Mouse (Mus musculus): ENCODE data around the gene Sult2b1. TPM values are rescaled to one million over a fixed set of nuclear protein-coding genes. Genes with fewer than 3 reads are reported as not detected.

Sult2b1 gene
- 4.9 and 5.2 TPM in 2 replicates for polyA plus RNA-seq (2015; fragmentation: Nextera tagmentation; extraction: Ambion mirVana)

GRCm38 (mm10) chr7:45784524-45785372 lies at the start of gene Sult2b1:
Gene Sult2b1 (minus strand): TSS chr7:45784669.
- peak; percentile 68 for ATAC-seq (ENCODE audit: low read depth)
- H3K9me3 ChIP-seq: no peaks in the 10 kb centered on the region
- H3K4me3 ChIP-seq: peak within 1 kb of the TSS; percentile 83
- H3K4me2 ChIP-seq: peak within 1 kb of the TSS; percentile 92
- H3K27me3 ChIP-seq: peaks cover 6% of the 10 kb centered on the region
- H3K36me3 ChIP-seq: peaks cover 27% of the 10 kb centered on the region
- WGBS: 17% methylated on average over 20 of the region's 20 CpGs
- H3K4me1 ChIP-seq (replicated peaks): peaks cover 44% of the 10 kb centered on the region
- peak within 1 kb of the TSS; percentile 98 for H3K27ac ChIP-seq (replicated peaks)
- peak within 1 kb of the TSS; percentile 97 for H3K9ac ChIP-seq

GRCm38 (mm10) chr7:45833924-45834323 lies 49.5 kb upstream of the Sult2b1 start:
- Histone ChIP-seq H3K9me3 (no peaks in the 10 kb centered on the region), H3K4me1 (replicated peaks) (peaks cover 39% of the 10 kb centered on the region), H3K4me3 (peak overlapping the region; percentile 35), H3K4me2 (peak overlapping the region; percentile 50), H3K9ac (peak overlapping the region; percentile 57), H3K27me3 (peaks cover 72% of the 10 kb centered on the region), H3K36me3 (peaks cover 3% of the 10 kb centered on the region; the same call in 1 of the 2 replicates), H3K27ac (replicated peaks) (no peak overlapping the region)
- ATAC-seq (ENCODE audit: low read depth): no peak
- WGBS: 3% methylated on average over 31 of the region's 31 CpGs

- no peak for ATAC-seq (ENCODE audit: low read depth)
- Histone ChIP-seq H3K27ac (replicated peaks) (no peak overlapping the region), H3K36me3 (peaks cover 9% of the 10 kb centered on the region), H3K9ac (peak overlapping the region; percentile 57), H3K9me3 (no peaks in the 10 kb centered on the region), H3K4me1 (replicated peaks) (peaks cover 39% of the 10 kb centered on the region), H3K4me3 (peak overlapping the region; percentile 35), H3K4me2 (peak overlapping the region; percentile 50), H3K27me3 (peaks cover 68% of the 10 kb centered on the region)
- WGBS: under 1% methylated on average over 80 of the region's 86 CpGs
Measured at GRCm38 (mm10) chr7:45833148-45833790, 48.8 kb upstream of the Sult2b1 start.

GRCm38 (mm10) chr7:45832428-45832827 lies 48.0 kb upstream of the Sult2b1 start:
- 12% methylated on average over 30 of the region's 30 CpGs for WGBS

GRCm38 (mm10) chr7:45831128-45831525 lies 46.7 kb upstream of the Sult2b1 start:
- H3K36me3 ChIP-seq: peaks cover 30% of the 10 kb centered on the region
- peaks cover 39% of the 10 kb centered on the region for H3K4me1 ChIP-seq (replicated peaks)
- H3K27me3 ChIP-seq: peaks cover 49% of the 10 kb centered on the region
- 16% methylated on average over 5 of the region's 5 CpGs for WGBS
- peak overlapping the region; percentile 89 for H3K27ac ChIP-seq (replicated peaks)
- peak overlapping the region; percentile 86 for H3K4me3 ChIP-seq
- peak overlapping the region; percentile 88 for H3K4me2 ChIP-seq
- no peaks in the 10 kb centered on the region for H3K9me3 ChIP-seq
- peak; percentile 62 for ATAC-seq (ENCODE audit: low read depth)
- H3K9ac ChIP-seq: peak overlapping the region; percentile 75; the same call in 1 of the 2 replicates

More at GRCm38 (mm10) chr7:45832428-45832827, 48.0 kb upstream of the Sult2b1 start:
- Histone ChIP-seq H3K4me1 (replicated peaks) (peaks cover 39% of the 10 kb centered on the region), H3K4me2 (peak overlapping the region; percentile 50), H3K27me3 (peaks cover 62% of the 10 kb centered on the region), H3K4me3 (peak overlapping the region; percentile 35), H3K27ac (replicated peaks) (no peak overlapping the region), H3K9ac (peak overlapping the region; percentile 57; the same call in 1 of the 2 replicates), H3K9me3 (no peaks in the 10 kb centered on the region), H3K36me3 (peaks cover 17% of the 10 kb centered on the region)
- no peak for ATAC-seq (ENCODE audit: low read depth)

- Histone ChIP-seq H3K4me1 (replicated peaks) (peaks cover 39% of the 10 kb centered on the region), H3K9me3 (no peaks in the 10 kb centered on the region), H3K27ac (replicated peaks) (peak within 1 kb of the TSS; percentile 89), H3K27me3 (peaks cover 43% of the 10 kb centered on the region), H3K4me3 (peak within 1 kb of the TSS; percentile 86), H3K36me3 (peaks cover 36% of the 10 kb centered on the region), H3K4me2 (peak within 1 kb of the TSS; percentile 88), H3K9ac (peak within 1 kb of the TSS; percentile 75)
- WGBS: 0% methylated on average over 35 of the region's 35 CpGs
- peak; percentile 90 for ATAC-seq (ENCODE audit: low read depth)
Measured at GRCm38 (mm10) chr7:45830427-45831127, 46.1 kb upstream of the Sult2b1 start, which contains the start of gene Grwd1. Gene Grwd1 (minus strand): TSS chr7:45830944.

- no peak overlapping the region for H3K27ac ChIP-seq (replicated peaks)
- WGBS: 92% methylated on average over 7 of the region's 7 CpGs
- no peaks in the 10 kb centered on the region for H3K9me3 ChIP-seq
- peaks cover 18% of the 10 kb centered on the region for H3K4me1 ChIP-seq (replicated peaks)
- no peak overlapping the region for H3K4me2 ChIP-seq
- peaks cover 64% of the 10 kb centered on the region for H3K36me3 ChIP-seq
- no peak overlapping the region for H3K9ac ChIP-seq
- no peak overlapping the region for H3K4me3 ChIP-seq
- H3K27me3 ChIP-seq: peaks cover 4% of the 10 kb centered on the region
- ATAC-seq (ENCODE audit: low read depth): no peak
Measured at GRCm38 (mm10) chr7:45826631-45827030, 42.2 kb upstream of the Sult2b1 start.

GRCm38 (mm10) chr7:45824598-45824997 lies 40.1 kb upstream of the Sult2b1 start, which contains the start of gene Kcnj14:
Gene Kcnj14 (minus strand): TSS chr7:45824782.
- H3K9me3 ChIP-seq: no peaks in the 10 kb centered on the region
- no peak for ATAC-seq (ENCODE audit: low read depth)
- H3K27ac ChIP-seq (replicated peaks): no peak within 1 kb of the TSS
- H3K9ac ChIP-seq: peak within 1 kb of the TSS; percentile 22; the same call in 1 of the 2 replicates
- no peak within 1 kb of the TSS for H3K4me2 ChIP-seq
- peaks cover 12% of the 10 kb centered on the region for H3K27me3 ChIP-seq
- peaks cover 2% of the 10 kb centered on the region for H3K4me1 ChIP-seq (replicated peaks)
- WGBS: 77% methylated on average over 7 of the region's 7 CpGs
- H3K36me3 ChIP-seq: peaks cover 66% of the 10 kb centered on the region
- H3K4me3 ChIP-seq: no peak within 1 kb of the TSS

GRCm38 (mm10) chr7:45820913-45821312 lies 36.4 kb upstream of the Sult2b1 start:
- H3K27ac ChIP-seq (replicated peaks): no peak overlapping the region
- H3K4me2 ChIP-seq: no peak overlapping the region
- no peak for ATAC-seq (ENCODE audit: low read depth)
- H3K9ac ChIP-seq: no peak overlapping the region
- peaks cover 3% of the 10 kb centered on the region for H3K4me1 ChIP-seq (replicated peaks)
- peaks cover 18% of the 10 kb centered on the region for H3K27me3 ChIP-seq
- H3K4me3 ChIP-seq: no peak overlapping the region
- H3K9me3 ChIP-seq: no peaks in the 10 kb centered on the region
- peaks cover 33% of the 10 kb centered on the region for H3K36me3 ChIP-seq

GRCm38 (mm10) chr7:45819843-45820242 lies 35.4 kb upstream of the Sult2b1 start:
- Histone ChIP-seq H3K9me3 (no peaks in the 10 kb centered on the region), H3K4me3 (no peak overlapping the region), H3K36me3 (peaks cover 22% of the 10 kb centered on the region), H3K27me3 (peaks cover 18% of the 10 kb centered on the region), H3K27ac (replicated peaks) (no peak overlapping the region), H3K4me2 (peak overlapping the region; percentile 9; the same call in 1 of the 2 replicates), H3K4me1 (replicated peaks) (peaks cover 13% of the 10 kb centered on the region), H3K9ac (0 out of 2 replicates have a peak overlapping the region, but pooled peaks have one; percentile 22)
- 18% methylated on average over 25 of the region's 25 CpGs for WGBS
- ATAC-seq (ENCODE audit: low read depth): no peak

- Histone ChIP-seq H3K9me3 (no peaks in the 10 kb centered on the region), H3K27ac (replicated peaks) (peak overlapping the region; percentile 78; the same call in 1 of the 2 replicates), H3K27me3 (peaks cover 17% of the 10 kb centered on the region), H3K36me3 (peaks cover 19% of the 10 kb centered on the region), H3K4me1 (replicated peaks) (peaks cover 38% of the 10 kb centered on the region), H3K4me2 (no peak overlapping the region), H3K4me3 (no peak overlapping the region), H3K9ac (no peak overlapping the region)
- no peak for ATAC-seq (ENCODE audit: low read depth)
- 74% methylated on average over 2 of the region's 2 CpGs for WGBS
Measured at GRCm38 (mm10) chr7:45815984-45816351, 31.5 kb upstream of the Sult2b1 start.

Measured in neural tube, embryonic 13.5 days (tissue).